Mouse (Mus musculus) kidney, postnatal 0 days (tissue): Measurements from ENCODE around the gene Il20ra. TPM values are rescaled to one million over a fixed set of nuclear protein-coding genes. Genes with fewer than 3 reads are reported as not detected.

Experiments
- ATAC-seq: fragments of 200-750 bp; cut with Nextera tagmentation; replicated peaks from 2 replicates; pipeline ENCODE4 v1.8.0; 2017; ENCODE audit warnings: low read depth, moderate number of reproducible peaks, moderate TSS enrichment, moderate library complexity; ENCODE audit not compliant: low FRiP score
- DNase-seq: peaks from one replicate; pipeline ENCODE4 v3.0.0-alpha.2; 2016; ENCODE audit warnings: low spot score
- H3K27ac ChIP-seq: fragments of 300-500 bp; sonication (generic); 2 replicates; pipeline ENCODE4 v1.5.1; 2014; ENCODE audit warnings: mild to moderate bottlenecking
- H3K27me3 ChIP-seq: fragments of 300-500 bp; sonication (generic); 2 replicates; pipeline ENCODE4 v1.6.1; 2014; ENCODE audit warnings: low read length, mixed read lengths; ENCODE audit not compliant: insufficient read depth
- H3K36me3 ChIP-seq: fragments of 300-500 bp; sonication (generic); 2 replicates; pipeline ENCODE4 v1.6.1; 2014; ENCODE audit warnings: low read length, mixed read lengths; ENCODE audit not compliant: insufficient read depth
- H3K4me1 ChIP-seq: fragments of 300-500 bp; sonication (generic); replicated peaks from 2 replicates; pipeline ENCODE4 v1.6.1; 2014; ENCODE audit warnings: antibody characterized with exemption, low read length, mixed read lengths; ENCODE audit not compliant: insufficient read depth
- H3K4me2 ChIP-seq: fragments of 300-500 bp; sonication (generic); 2 replicates; pipeline ENCODE4 v1.6.1; 2014; ENCODE audit warnings: mild to moderate bottlenecking, low read length, moderate library complexity, mixed read lengths
- H3K4me3 ChIP-seq: fragments of 300-500 bp; sonication (generic); replicated peaks from 2 replicates; pipeline ENCODE4 v1.5.1; 2014; ENCODE audit warnings: low read depth, low read length
- H3K9ac ChIP-seq: fragments of 300-500 bp; sonication (generic); 2 replicates; pipeline ENCODE4 v1.6.1; 2014; ENCODE audit warnings: low read depth, low read length
- H3K9me3 ChIP-seq: fragments of 300-500 bp; sonication (generic); replicated peaks from 2 replicates; pipeline ENCODE4 v1.6.1; 2016; ENCODE audit warnings: low read length, inconsistent platforms, mixed read lengths
- CTCF ChIP-seq: IDR thresholded peaks from 2 replicates; pipeline ENCODE4 v1.5.1; 2016; ENCODE audit warnings: antibody characterized with exemption, low read depth, mild to moderate bottlenecking, moderate library complexity
- WGBS: fragments of 180-500 bp; shearing (Covaris S2); extraction: QIAGEN DNeasy Blood & Tissue Kit; methylation state at CpG from one replicate; pipeline ENCODE4 v1.1.7; 2014; 5-methylcytosine and 5-hydroxymethylcytosine counted together
- polyA plus RNA-seq: library from polyadenylated mRNA; unstranded; fragments of >200 nt; fragmentation: Nextera tagmentation; extraction: Ambion mirVana; gene quantifications from 2 replicates; pipeline ENCODE4 v1.2.1, GENCODE M21; 2015

Gene Il20ra
- polyA plus RNA-seq, 1 experiment from 2014 or later = 0.11 TPM

DNA sequence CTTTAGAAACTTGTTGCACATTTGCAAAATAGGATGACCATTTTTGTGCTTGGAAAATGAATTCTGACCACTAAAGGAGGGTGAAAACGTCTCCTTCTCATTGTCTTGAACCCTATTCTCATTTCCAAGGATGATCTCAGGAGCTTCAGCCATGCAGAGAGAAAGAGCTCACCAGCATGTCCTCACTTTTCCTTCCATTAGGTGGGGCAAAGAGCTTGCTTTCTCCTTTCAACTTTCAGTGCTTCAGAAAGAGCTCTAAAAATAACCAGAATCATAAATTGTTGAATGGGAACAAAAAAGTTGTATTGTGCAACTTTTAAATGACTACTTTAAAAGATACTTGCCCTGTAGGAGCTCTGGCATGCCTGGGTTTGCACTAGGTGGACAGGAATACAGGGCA is 33.3 kb downstream of the Il20ra start:
- no peak overlapping the region for H3K9ac ChIP-seq
- DNase-seq (no peak), ATAC-seq (no peak)
- no peaks in the 10 kb centered on the region for H3K9me3 ChIP-seq
- no peak overlapping the region for H3K27ac ChIP-seq
- H3K4me2 ChIP-seq = no peak overlapping the region
- peak; percentile 29; the same call in 1 of the 2 replicates for TF ChIP-seq CTCF
- H3K36me3 ChIP-seq = no peaks in the 10 kb centered on the region
- H3K27me3 ChIP-seq = no peaks in the 10 kb centered on the region
- no peaks in the 10 kb centered on the region for H3K4me1 ChIP-seq
- WGBS = 42% methylated on average over 1 of the region's 1 CpGs
- no peak overlapping the region for H3K4me3 ChIP-seq

DNA sequence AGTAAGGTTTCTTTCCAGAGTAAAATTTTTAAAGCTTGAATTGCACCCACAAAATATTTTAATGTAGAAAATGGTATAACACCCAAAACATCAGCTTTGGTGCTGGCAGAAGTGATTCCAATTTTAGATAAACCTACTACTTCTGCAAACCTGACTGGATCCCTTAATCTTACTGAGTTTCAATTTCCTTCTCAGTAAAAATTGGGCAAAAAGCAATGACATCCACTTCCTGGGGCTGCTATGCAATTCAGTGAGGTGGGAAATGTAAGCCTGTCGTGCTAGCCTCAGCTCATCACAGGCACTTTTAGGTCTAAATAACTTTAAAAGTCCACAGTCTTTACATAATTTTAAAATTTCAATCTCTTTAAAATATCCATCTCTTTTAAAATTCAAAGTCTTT is 33.8 kb downstream of the Il20ra start:
- no peaks in the 10 kb centered on the region for H3K27me3 ChIP-seq
- no peak overlapping the region for H3K4me3 ChIP-seq
- no peak overlapping the region for H3K4me2 ChIP-seq
- no peaks in the 10 kb centered on the region for H3K4me1 ChIP-seq
- H3K9ac ChIP-seq = no peak overlapping the region
- no peaks in the 10 kb centered on the region for H3K9me3 ChIP-seq
- H3K36me3 ChIP-seq = no peaks in the 10 kb centered on the region
- H3K27ac ChIP-seq = no peak overlapping the region
- no peak for ATAC-seq
- no peak for TF ChIP-seq CTCF
- DNase-seq = no peak
- 79% methylated on average over 1 of the region's 1 CpGs for WGBS

- Histone ChIP-seq H3K9ac (no peak overlapping the region), H3K4me1 (no peaks in the 10 kb centered on the region), H3K36me3 (no peaks in the 10 kb centered on the region), H3K27ac (no peak overlapping the region), H3K27me3 (no peaks in the 10 kb centered on the region), H3K4me3 (no peak overlapping the region), H3K4me2 (no peak overlapping the region), H3K9me3 (no peaks in the 10 kb centered on the region)
- 80% methylated on average over 4 of the region's 4 CpGs for whole genome bisulfite sequencing
- ATAC-seq (no peak), DNase-seq (no peak)
- no peak for TF ChIP-seq CTCF
Measured at GRCm38 (mm10) chr10:19747661-19748060, 35.3 kb downstream of the Il20ra start.

GRCm38 (mm10) chr10:19765459-19765858 is 53.1 kb downstream of the Il20ra start:
- 85% methylated on average over 2 of the region's 2 CpGs for WGBS
- no peak overlapping the region for H3K4me2 ChIP-seq

DNA sequence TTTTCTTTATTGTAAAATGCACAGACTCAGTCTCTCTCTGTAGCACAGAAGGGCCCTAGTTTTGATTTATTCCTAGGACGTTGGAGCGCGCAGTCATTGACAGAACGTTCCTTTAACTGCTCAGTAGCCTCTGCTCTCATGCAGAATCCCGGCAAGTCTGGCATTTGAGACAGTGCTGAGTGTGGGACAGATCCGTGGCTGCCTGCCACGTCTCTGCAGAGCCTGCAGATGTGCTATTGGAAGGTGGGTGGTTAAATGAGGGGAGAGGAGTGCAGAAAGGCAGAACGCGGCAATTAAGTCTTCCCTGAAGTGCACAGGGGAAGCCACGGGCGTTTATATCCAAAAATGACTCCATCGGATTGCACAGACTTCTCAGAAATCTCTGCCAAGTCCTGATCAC is 66.7 kb downstream of the Il20ra start:
- 61% methylated on average over 12 of the region's 12 CpGs for whole genome bisulfite sequencing
- H3K4me2 ChIP-seq = no peak overlapping the region
- no peak overlapping the region for H3K27ac ChIP-seq
- H3K4me1 ChIP-seq = no peaks in the 10 kb centered on the region
- H3K9ac ChIP-seq = no peak overlapping the region
- no peaks in the 10 kb centered on the region for H3K27me3 ChIP-seq
- no peaks in the 10 kb centered on the region for H3K9me3 ChIP-seq
- no peak overlapping the region for H3K4me3 ChIP-seq
- DNase-seq (no peak), ATAC-seq (no peak)
- no peak for TF ChIP-seq CTCF
- no peaks in the 10 kb centered on the region for H3K36me3 ChIP-seq

More at GRCm38 (mm10) chr10:19765459-19765858, 53.1 kb downstream of the Il20ra start:
- H3K4me3 ChIP-seq = no peak overlapping the region
- ATAC-seq (no peak), DNase-seq (no peak)
- no peaks in the 10 kb centered on the region for H3K4me1 ChIP-seq
- no peak overlapping the region for H3K9ac ChIP-seq
- no peaks in the 10 kb centered on the region for H3K36me3 ChIP-seq
- H3K27ac ChIP-seq = no peak overlapping the region
- no peak for TF ChIP-seq CTCF
- no peaks in the 10 kb centered on the region for H3K9me3 ChIP-seq
- no peaks in the 10 kb centered on the region for H3K27me3 ChIP-seq

DNA sequence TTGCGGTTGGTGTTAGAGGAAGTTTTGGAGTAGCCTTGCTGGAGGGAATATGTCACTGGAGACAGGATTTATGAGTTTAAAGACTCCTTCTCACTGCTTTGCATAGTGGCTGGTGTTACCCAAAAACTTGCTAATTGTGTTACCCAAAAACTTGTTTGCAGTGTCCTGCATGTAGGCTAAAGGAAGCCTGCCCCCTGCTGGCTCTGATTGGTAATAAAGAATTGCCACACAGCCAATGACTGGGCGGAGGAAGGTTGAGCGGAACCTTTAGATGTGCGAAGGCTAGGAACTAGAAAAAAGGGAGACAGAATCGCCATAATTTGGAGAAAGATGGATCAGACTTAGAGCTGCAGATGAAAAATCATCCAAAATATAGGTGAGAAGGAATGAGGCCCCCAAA is 69.0 kb downstream of the Il20ra start:
- H3K4me3 ChIP-seq = no peak overlapping the region
- no peaks in the 10 kb centered on the region for H3K4me1 ChIP-seq
- H3K4me2 ChIP-seq = no peak overlapping the region
- no peaks in the 10 kb centered on the region for H3K36me3 ChIP-seq
- no peak overlapping the region for H3K9ac ChIP-seq
- H3K9me3 ChIP-seq = no peaks in the 10 kb centered on the region
- no peak for DNase-seq
- H3K27ac ChIP-seq = no peak overlapping the region
- TF ChIP-seq CTCF = peak; percentile 54; the same call in 1 of the 2 replicates
- WGBS = 86% methylated on average over 5 of the region's 5 CpGs
- H3K27me3 ChIP-seq = no peaks in the 10 kb centered on the region
- no peak for ATAC-seq

- Histone ChIP-seq H3K4me3 (no peak overlapping the region), H3K36me3 (no peaks in the 10 kb centered on the region), H3K27me3 (no peaks in the 10 kb centered on the region), H3K4me1 (no peaks in the 10 kb centered on the region), H3K27ac (no peak overlapping the region), H3K9me3 (no peaks in the 10 kb centered on the region), H3K9ac (no peak overlapping the region), H3K4me2 (no peak overlapping the region)
- ATAC-seq (no peak), DNase-seq (no peak)
- WGBS = 77% methylated on average over 8 of the region's 8 CpGs
- no peak for TF ChIP-seq CTCF
Measured at GRCm38 (mm10) chr10:19794996-19795395, 82.6 kb downstream of the Il20ra start.
